Mouse (Mus musculus) myocyte (in vitro differentiated cells): ENCODE measurements around the gene Man2a2. TPM values are rescaled to one million over a fixed set of nuclear protein-coding genes. Genes with fewer than 3 reads are reported as not detected.

Source experiments
- H3K27me3 ChIP-seq: one replicate; pipeline ENCODE4 v1.6.1; 2011; ENCODE audit not compliant: control insufficient read depth, insufficient read depth, insufficient read length
- H3K36me3 ChIP-seq: one replicate; pipeline ENCODE4 v1.6.1; 2011; ENCODE audit not compliant: control insufficient read depth, insufficient read depth
- H3K4me2 ChIP-seq: one replicate; pipeline ENCODE4 v1.6.1; 2011; ENCODE audit warnings: low read depth, control low read depth
- H3K4me3 ChIP-seq: one replicate; pipeline ENCODE4 v1.5.1; 2011; ENCODE audit warnings: mild to moderate bottlenecking, control low read depth, moderate library complexity
- H3K79me2 ChIP-seq: one replicate; pipeline ENCODE4 v1.6.1; 2011; ENCODE audit not compliant: control insufficient read depth, insufficient read depth
- H3ac ChIP-seq: one replicate; pipeline ENCODE4 v1.6.1; 2011; ENCODE audit not compliant: control insufficient read depth, insufficient read length
- CEBPB ChIP-seq: IDR thresholded peaks from 2 replicates; pipeline ENCODE4 v1.6.1; 2011; ENCODE audit warnings: mild to moderate bottlenecking, moderate library complexity; ENCODE audit not compliant: poor library complexity, insufficient read depth, severe bottlenecking
- E2F4 ChIP-seq: IDR thresholded peaks from one replicate; pipeline ENCODE4 v1.6.1; 2011; ENCODE audit warnings: mild to moderate bottlenecking, control low read depth, moderate library complexity; ENCODE audit not compliant: insufficient read depth
- MAX ChIP-seq: IDR thresholded peaks from one replicate; pipeline ENCODE4 v1.6.1; 2011; ENCODE audit warnings: low read depth, mild to moderate bottlenecking, control low read depth
- MYOD1 ChIP-seq, 3 experiments: IDR thresholded peaks; one replicate each; pipeline ENCODE4 v1.6.1; 2011; ENCODE audit warnings: control low read depth in 2 of 3, low read depth in 2 of 3, mild to moderate bottlenecking in 2 of 3, moderate library complexity in 1 of 3; ENCODE audit not compliant: insufficient read length in 2 of 3, control insufficient read depth in 1 of 3
- MYOG ChIP-seq, 3 experiments: IDR thresholded peaks; one replicate each; pipeline ENCODE4 v1.6.1; 2011; ENCODE audit warnings: control low read depth in 2 of 3, low read depth in 2 of 3, mild to moderate bottlenecking in 2 of 3; ENCODE audit not compliant: insufficient read length in 2 of 3, control insufficient read depth in 1 of 3, insufficient read depth in 1 of 3
- POLR2A ChIP-seq: IDR thresholded peaks from one replicate; pipeline ENCODE4 v1.6.1; 2011; ENCODE audit warnings: low read depth, mild to moderate bottlenecking, control low read depth, moderate library complexity; ENCODE audit not compliant: insufficient read length
- POLR2AphosphoS2 ChIP-seq: IDR thresholded peaks from one replicate; pipeline ENCODE4 v1.6.1; 2011; ENCODE audit warnings: low read depth, control low read depth; ENCODE audit not compliant: insufficient read length
- REST ChIP-seq: IDR thresholded peaks from one replicate; pipeline ENCODE4 v1.6.1; 2011; ENCODE audit warnings: mild to moderate bottlenecking, control low read depth, moderate library complexity; ENCODE audit not compliant: insufficient read depth, insufficient read length
- SRF ChIP-seq: IDR thresholded peaks from one replicate; pipeline ENCODE4 v1.6.1; 2011; ENCODE audit warnings: low read depth; ENCODE audit not compliant: control insufficient read depth, insufficient read length
- TCF12 ChIP-seq: IDR thresholded peaks from one replicate; pipeline ENCODE4 v1.6.1; 2011; ENCODE audit warnings: mild to moderate bottlenecking, control low read depth; ENCODE audit not compliant: poor library complexity, insufficient read depth, severe bottlenecking
- TCF3 ChIP-seq: IDR thresholded peaks from one replicate; pipeline ENCODE4 v1.6.1; 2011; ENCODE audit warnings: low read depth, control low read depth; ENCODE audit not compliant: insufficient read length
- USF1 ChIP-seq: IDR thresholded peaks from one replicate; pipeline ENCODE4 v1.6.1; 2011; ENCODE audit warnings: low read depth, mild to moderate bottlenecking, control low read depth, moderate library complexity
- polyA plus RNA-seq: library from polyadenylated mRNA; unstranded; fragments of >200 nt; fragmentation: generic; extraction: Trizol; gene quantifications from one replicate; pipeline ENCODE4 v1.2.1, GENCODE M21; 2012; ENCODE audit warnings: missing spikeins

Man2a2 gene
- polyA plus RNA-seq, 1 experiment, result 35.7 TPM

- no peaks in the 10 kb centered on the region for H3K79me2 ChIP-seq
- H3K36me3 ChIP-seq, result no peaks in the 10 kb centered on the region
- H3K27me3 ChIP-seq, result no peaks in the 10 kb centered on the region
- H3K4me2 ChIP-seq, result no peak overlapping the region
- no peak overlapping the region for H3K4me3 ChIP-seq
- no peak for TF ChIP-seq MAX
- no peak overlapping the region for H3ac ChIP-seq
These were observed 41.1 kb upstream of the Man2a2 start for GRCm38 (mm10) chr7:80412279-80412678.

GRCm38 (mm10) chr7:80410380-80410779 lies 39.2 kb upstream of the Man2a2 start:
- Histone ChIP-seq H3K36me3 (no peaks in the 10 kb centered on the region), H3K4me3 (no peak overlapping the region), H3K27me3 (no peaks in the 10 kb centered on the region), H3K4me2 (no peak overlapping the region), H3K79me2 (no peaks in the 10 kb centered on the region), H3ac (no peak overlapping the region)
- TF ChIP-seq POLR2AphosphoS2 (no peak), POLR2A (no peak), CEBPB (no peak), SRF (no peak), TCF3 (no peak), MYOD1 (IDR thresholded peaks at IDR 0.05; ENCODE audit: control insufficient read depth in 1 of 3, insufficient read length in 2 of 3, low read depth in 2 of 3) (no peak), MAX (no peak), USF1 (no peak)

- TF ChIP-seq TCF12 (no peak), MAX (no peak), CEBPB (no peak), REST (no peak), MYOD1 (IDR thresholded peaks at IDR 0.05; ENCODE audit: control insufficient read depth in 1 of 3, insufficient read length in 2 of 3, low read depth in 2 of 3) (no peak), POLR2AphosphoS2 (no peak), POLR2A (no peak), MYOG (IDR thresholded peaks at IDR 0.05; ENCODE audit: control insufficient read depth in 1 of 3, insufficient read depth in 1 of 3, insufficient read length in 2 of 3, low read depth in 2 of 3) (no peak), USF1 (no peak), TCF3 (no peak), SRF (no peak)
- no peaks in the 10 kb centered on the region for H3K79me2 ChIP-seq
These were observed 36.5 kb upstream of the Man2a2 start for GRCm38 (mm10) chr7:80407712-80408111.

GRCm38 (mm10) chr7:80406186-80406585 lies 35.0 kb upstream of the Man2a2 start:
- Histone ChIP-seq H3K27me3 (no peaks in the 10 kb centered on the region), H3K79me2 (peaks cover 10% of the 10 kb centered on the region), H3K4me3 (no peak overlapping the region), H3K4me2 (no peak overlapping the region), H3K36me3 (no peaks in the 10 kb centered on the region), H3ac (no peak overlapping the region)
- TF ChIP-seq TCF3 (no peak), MYOD1 (IDR thresholded peaks at IDR 0.05; ENCODE audit: control insufficient read depth in 1 of 3, insufficient read length in 2 of 3, low read depth in 2 of 3) (no peak), CEBPB (no peak), REST (no peak), POLR2A (no peak), MAX (no peak), USF1 (no peak), SRF (no peak), POLR2AphosphoS2 (no peak), MYOG (IDR thresholded peaks at IDR 0.05; ENCODE audit: control insufficient read depth in 1 of 3, insufficient read depth in 1 of 3, insufficient read length in 2 of 3, low read depth in 2 of 3) (no peak), E2F4 (no peak), TCF12 (no peak)

More at GRCm38 (mm10) chr7:80407712-80408111, 36.5 kb upstream of the Man2a2 start:
- Histone ChIP-seq H3K36me3 (no peaks in the 10 kb centered on the region), H3ac (no peak overlapping the region), H3K27me3 (no peaks in the 10 kb centered on the region), H3K4me2 (no peak overlapping the region), H3K4me3 (no peak overlapping the region)

- H3ac ChIP-seq, result no peak within 1 kb of the TSS
- TF ChIP-seq POLR2AphosphoS2 (peak; percentile 71), POLR2A (peak; percentile 64), MYOD1 (IDR thresholded peaks at IDR 0.05; ENCODE audit: control insufficient read depth in 1 of 3, insufficient read length in 2 of 3, low read depth in 2 of 3) (no peak)
- H3K27me3 ChIP-seq, result no peaks in the 10 kb centered on the region
- H3K36me3 ChIP-seq, result no peaks in the 10 kb centered on the region
- peaks cover 18% of the 10 kb centered on the region for H3K79me2 ChIP-seq
- H3K4me2 ChIP-seq, result peak within 1 kb of the TSS; percentile 94
- H3K4me3 ChIP-seq, result peak within 1 kb of the TSS; percentile 61
These were observed 34.1 kb upstream of the Man2a2 start, which contains the start of gene Furin for GRCm38 (mm10) chr7:80405188-80405695. Furin (minus strand) TSS chr7:80405436.
